Mouse (Mus musculus): ENCODE measurements around the gene Dpm1.

GRCm38 (mm10) chr2:168242841-168243240 is 12.4 kb upstream of the Dpm1 start:
- no peak for TF ChIP-seq CTCF (IDR thresholded peaks at IDR 0.05; ENCODE audit: insufficient read depth, low read depth, low read length)
- TF ChIP-seq POLR2A (IDR thresholded peaks at IDR 0.05; ENCODE audit: insufficient read depth, low read depth, low read length) = no peak
